In the genomic region with DNA sequence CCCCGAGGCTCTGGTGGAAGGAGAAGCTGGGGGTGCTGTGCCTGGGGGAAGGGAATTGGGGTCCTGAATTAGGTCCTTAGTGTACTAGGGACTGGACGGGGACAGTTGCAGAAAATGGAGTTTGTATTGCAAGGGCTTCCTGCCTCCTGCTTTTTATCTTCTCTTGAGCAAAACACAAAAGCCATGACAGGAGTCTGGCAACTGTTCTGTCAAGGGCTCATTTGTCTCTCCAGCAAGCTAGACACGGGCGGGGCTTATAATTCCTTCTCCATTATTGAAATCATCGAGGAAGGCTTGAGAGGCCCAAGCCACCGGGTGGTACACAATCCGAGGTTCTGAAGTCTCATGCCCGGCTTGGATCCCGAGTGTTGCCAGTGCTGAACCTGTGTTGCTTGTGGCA, we compare ENCODE assay signal across 11 mouse cellular contexts. TPM values are rescaled to one million over a fixed set of nuclear protein-coding genes. Genes with fewer than 3 reads are reported as not detected.
A peak's percentile ranks its signal among the peaks of the same experiment; 100 is the strongest.
DNase-seq lines count a peak whose midpoint lies in the region; ATAC-seq and TF ChIP-seq lines count a peak whose summit lies in the region.
"Had no signal": no experiment of that assay in that cellular context is flagged by ENCODE, and none has a peak within 500 bp of the region (broad histone marks: within the 10 kb centered on the region; RNA-seq: fewer than 3 reads in every experiment).

No protein-coding gene starts in this region.

- H3K9ac ChIP-seq in intestine, embryonic 15.5 days = no peak overlapping the region
- no peak overlapping the region for H3K9ac ChIP-seq in intestine, postnatal 0 days (ENCODE audit: low read depth, low read length)
- H3K9ac ChIP-seq in stomach, embryonic 14.5 days (replicated peaks; ENCODE audit: low read depth, low read length) = no peak overlapping the region
- H3K9ac ChIP-seq in stomach, postnatal 0 days (ENCODE audit: low read length) = no peak overlapping the region
- H3K9ac ChIP-seq in heart, postnatal 0 days (replicated peaks; ENCODE audit: low read depth, low read length) = no peak overlapping the region
- peak overlapping the region; percentile 36; the same call in 1 of the 2 replicates for H3K9ac ChIP-seq in stomach, embryonic 16.5 days (ENCODE audit: low read length)
- H3K9ac ChIP-seq: neural tube, embryonic 13.5 days had no signal

- peaks cover 38% of the 10 kb centered on the region for H3K4me1 ChIP-seq in intestine, embryonic 15.5 days (replicated peaks)
- 0 out of 2 replicates have a peak, but pooled peaks cover 4% of the 10 kb centered on the region for H3K4me1 ChIP-seq in intestine, postnatal 0 days (replicated peaks; ENCODE audit: control insufficient read depth, insufficient read depth, low read length)
- peaks cover 40% of the 10 kb centered on the region for H3K4me1 ChIP-seq in stomach, embryonic 14.5 days (ENCODE audit: control insufficient read depth, insufficient read depth, low read length)
- peaks cover 17% of the 10 kb centered on the region for H3K4me1 ChIP-seq in stomach, postnatal 0 days (replicated peaks; ENCODE audit: control insufficient read depth, insufficient read depth)
- peaks cover 29% of the 10 kb centered on the region for H3K4me1 ChIP-seq in heart, postnatal 0 days (ENCODE audit: control insufficient read depth, insufficient read depth)
- peaks cover 42% of the 10 kb centered on the region for H3K4me1 ChIP-seq in stomach, embryonic 16.5 days (ENCODE audit: control insufficient read depth, insufficient read depth, low read length)

- H3K36me3 ChIP-seq in intestine, embryonic 15.5 days = no peaks in the 10 kb centered on the region
- H3K36me3 ChIP-seq in intestine, postnatal 0 days (ENCODE audit: control insufficient read depth, insufficient read depth) = no peaks in the 10 kb centered on the region
- no peaks in the 10 kb centered on the region for H3K36me3 ChIP-seq in stomach, embryonic 14.5 days (ENCODE audit: control insufficient read depth, insufficient read depth, low read length)
- H3K36me3 ChIP-seq in stomach, postnatal 0 days (ENCODE audit: control insufficient read depth, insufficient read depth, low read length) = no peaks in the 10 kb centered on the region
- H3K36me3 ChIP-seq in heart, postnatal 0 days (replicated peaks; ENCODE audit: control insufficient read depth, insufficient read depth, low read length) = no peaks in the 10 kb centered on the region
- no peaks in the 10 kb centered on the region for H3K36me3 ChIP-seq in stomach, embryonic 16.5 days (ENCODE audit: control insufficient read depth, insufficient read depth, low read length)
- H3K36me3 ChIP-seq: neural tube, embryonic 13.5 days had no signal

- DNase-seq in stomach, postnatal 0 days (ENCODE audit: low spot score) = no peak
- peak; percentile 40 for DNase-seq in heart, postnatal 0 days (ENCODE audit: low spot score)
- DNase-seq in cerebellum, postnatal 14 days = no peak
- DNase-seq: cerebellum, adult 8-10 months; liver had no signal

- TF ChIP-seq EP300 in stomach, postnatal 0 days (optimal IDR thresholded peaks at IDR 0.05) = no peak
- no peak for TF ChIP-seq EP300 in heart, postnatal 0 days (IDR thresholded peaks at IDR 0.05; ENCODE audit: low read depth)

- H3K27ac ChIP-seq in intestine, embryonic 15.5 days = no peak overlapping the region
- no peak overlapping the region for H3K27ac ChIP-seq in intestine, postnatal 0 days (ENCODE audit: low read depth, low read length)
- H3K27ac ChIP-seq in stomach, embryonic 14.5 days (ENCODE audit: low read length) = peak overlapping the region; percentile 13; the same call in 1 of the 2 replicates
- H3K27ac ChIP-seq in stomach, postnatal 0 days (replicated peaks) = no peak overlapping the region
- peak overlapping the region; percentile 54 for H3K27ac ChIP-seq in heart, postnatal 0 days (ENCODE audit: low read depth)
- H3K27ac ChIP-seq in stomach, embryonic 16.5 days (ENCODE audit: low read length) = peak overlapping the region; percentile 68; the same call in 1 of the 2 replicates
- H3K27ac ChIP-seq: neural tube, embryonic 13.5 days had no signal

- H3K4me2 ChIP-seq in intestine, embryonic 15.5 days (replicated peaks) = no peak overlapping the region
- no peak overlapping the region for H3K4me2 ChIP-seq in intestine, postnatal 0 days (replicated peaks; ENCODE audit: low read depth)
- H3K4me2 ChIP-seq in stomach, embryonic 14.5 days (replicated peaks; ENCODE audit: low read depth, low read length) = no peak overlapping the region
- H3K4me2 ChIP-seq in stomach, postnatal 0 days (replicated peaks; ENCODE audit: low read depth) = no peak overlapping the region
- H3K4me2 ChIP-seq in heart, postnatal 0 days (ENCODE audit: low read depth, low read length) = no peak overlapping the region
- H3K4me2 ChIP-seq in stomach, embryonic 16.5 days (ENCODE audit: low read depth, low read length) = no peak overlapping the region
- H3K4me2 ChIP-seq: neural tube, embryonic 13.5 days had no signal

- TF ChIP-seq CTCF in intestine, postnatal 0 days (IDR thresholded peaks at IDR 0.05; ENCODE audit: low read depth) = no peak
- no peak for TF ChIP-seq CTCF in stomach, postnatal 0 days (IDR thresholded peaks at IDR 0.05; ENCODE audit: low read depth)
- TF ChIP-seq CTCF in heart, postnatal 0 days (IDR thresholded peaks at IDR 0.05; ENCODE audit: low read depth) = no peak

- H3K4me3 ChIP-seq in intestine, embryonic 15.5 days (replicated peaks) = no peak overlapping the region
- H3K4me3 ChIP-seq in intestine, postnatal 0 days (ENCODE audit: low read depth, low read length) = no peak overlapping the region
- no peak overlapping the region for H3K4me3 ChIP-seq in stomach, embryonic 14.5 days (ENCODE audit: low read depth, low read length)
- no peak overlapping the region for H3K4me3 ChIP-seq in stomach, postnatal 0 days (ENCODE audit: low read depth, low read length)
- no peak overlapping the region for H3K4me3 ChIP-seq in heart, postnatal 0 days (ENCODE audit: low read depth, low read length)
- H3K4me3 ChIP-seq in stomach, embryonic 16.5 days (replicated peaks; ENCODE audit: low read length) = no peak overlapping the region
- H3K4me3 ChIP-seq: neural tube, embryonic 13.5 days had no signal

- ATAC-seq in intestine, embryonic 15.5 days = 0 out of 2 replicates have a peak, but pooled peaks have one; percentile 5
- ATAC-seq in intestine, postnatal 0 days = no peak
- ATAC-seq in stomach, embryonic 14.5 days (ENCODE audit: insufficient number of reproducible peaks, insufficient read depth, low FRiP score, low read depth) = no peak
- no peak for ATAC-seq in stomach, postnatal 0 days (ENCODE audit: low FRiP score, low TSS enrichment)
- ATAC-seq in heart, postnatal 0 days (ENCODE audit: insufficient read depth, low read depth) = peak; percentile 59; the same call in 1 of the 2 replicates
- peak; percentile 15; the same call in 1 of the 2 replicates for ATAC-seq in stomach, embryonic 16.5 days (ENCODE audit: insufficient read depth, low FRiP score)
- no peak for ATAC-seq in megakaryocyte-erythroid progenitor cell, adult 5-6 weeks (replicated peaks; ENCODE audit: low FRiP score, low TSS enrichment, poor library complexity, severe bottlenecking)

- H3K9me3 ChIP-seq in intestine, embryonic 15.5 days = no peaks in the 10 kb centered on the region
- H3K9me3 ChIP-seq in intestine, postnatal 0 days (ENCODE audit: control insufficient read depth) = no peaks in the 10 kb centered on the region
- no peaks in the 10 kb centered on the region for H3K9me3 ChIP-seq in stomach, embryonic 14.5 days (ENCODE audit: control insufficient read depth, low read depth, low read length)
- no peaks in the 10 kb centered on the region for H3K9me3 ChIP-seq in stomach, postnatal 0 days (ENCODE audit: control insufficient read depth, low read length)
- H3K9me3 ChIP-seq in heart, postnatal 0 days (replicated peaks; ENCODE audit: control insufficient read depth, low read length) = no peaks in the 10 kb centered on the region
- no peaks in the 10 kb centered on the region for H3K9me3 ChIP-seq in stomach, embryonic 16.5 days (replicated peaks; ENCODE audit: control insufficient read depth, low read length)
- H3K9me3 ChIP-seq: neural tube, embryonic 13.5 days had no signal

- WGBS in intestine, embryonic 15.5 days = 40% methylated on average over 9 of the region's 9 CpGs
- WGBS in intestine, postnatal 0 days = 46% methylated on average over 9 of the region's 9 CpGs
- WGBS in stomach, embryonic 14.5 days = 31% methylated on average over 9 of the region's 9 CpGs
- WGBS in stomach, postnatal 0 days = 25% methylated on average over 9 of the region's 9 CpGs
- WGBS in heart, postnatal 0 days = 14% methylated on average over 9 of the region's 9 CpGs
- WGBS in stomach, embryonic 16.5 days = 32% methylated on average over 9 of the region's 9 CpGs

- no peaks in the 10 kb centered on the region for H3K27me3 ChIP-seq in intestine, embryonic 15.5 days (replicated peaks)
- H3K27me3 ChIP-seq in intestine, postnatal 0 days (replicated peaks; ENCODE audit: control insufficient read depth, insufficient read depth, low read length) = no peaks in the 10 kb centered on the region
- H3K27me3 ChIP-seq in stomach, embryonic 14.5 days (ENCODE audit: control insufficient read depth, insufficient read depth, low read length) = no peaks in the 10 kb centered on the region
- no peaks in the 10 kb centered on the region for H3K27me3 ChIP-seq in stomach, postnatal 0 days (ENCODE audit: control insufficient read depth, insufficient read depth, low read length)
- no peaks in the 10 kb centered on the region for H3K27me3 ChIP-seq in heart, postnatal 0 days (ENCODE audit: control insufficient read depth, insufficient read depth, low read length)
- H3K27me3 ChIP-seq in stomach, embryonic 16.5 days (ENCODE audit: control insufficient read depth, insufficient read depth, low read length) = no peaks in the 10 kb centered on the region
- H3K27me3 ChIP-seq: neural tube, embryonic 13.5 days had no signal

RNA-seq across cellular contexts. Expression of gene Hunk, which starts 38.6 kb away (rescaled TPM):
- 6.5 and 6.8 TPM in 2 replicates for polyA plus RNA-seq in intestine, embryonic 15.5 days (2015; fragmentation: Nextera tagmentation; extraction: Ambion mirVana)
- polyA plus RNA-seq in intestine, postnatal 0 days (2015; fragmentation: Nextera tagmentation; extraction: Ambion mirVana) = 1.9 and 2.0 TPM in 2 replicates
- polyA plus RNA-seq in stomach, embryonic 14.5 days (2014; fragmentation: Nextera tagmentation; extraction: Ambion mirVana) = 10.7 and 11.7 TPM in 2 replicates
- polyA plus RNA-seq in stomach, postnatal 0 days (2015; fragmentation: Nextera tagmentation; extraction: Ambion mirVana) = 1.8 and 1.9 TPM in 2 replicates
- 3.3 and 7.7 TPM in 2 replicates for total RNA-seq in heart, postnatal 0 days (2014; rRNA removed; ENCODE audit: low replicate concordance)
- 1.4 and 1.6 TPM in 2 replicates for polyA plus RNA-seq in heart, postnatal 0 days (2015; fragmentation: Nextera tagmentation; extraction: Ambion mirVana)
- polyA plus RNA-seq in stomach, embryonic 16.5 days (2015; fragmentation: Nextera tagmentation; extraction: Ambion mirVana) = 5.6 and 6.0 TPM in 2 replicates
- total RNA-seq in megakaryocyte-erythroid progenitor cell, adult 5-6 weeks (2014; fragmentation: Nextera tagmentation) = not detected in 2 replicates
- not detected in 2 replicates for total RNA-seq in megakaryocyte-erythroid progenitor cell, adult 5-6 weeks (2017)

Comparison
In these comparisons a context has a peak if more than half of its experiments do, and no peak if none do; other contexts are left out.
1. ATAC-seq: peak in intestine, embryonic 15.5 days (single experiment), heart, postnatal 0 days (single experiment) and stomach, embryonic 16.5 days (single experiment); none in intestine, postnatal 0 days (single experiment), stomach, embryonic 14.5 days (single experiment), stomach, postnatal 0 days (single experiment) and megakaryocyte-erythroid progenitor cell, adult 5-6 weeks (single experiment).
2. H3K27ac ChIP-seq: peak in stomach, embryonic 14.5 days (single experiment), heart, postnatal 0 days (single experiment) and stomach, embryonic 16.5 days (single experiment); none in intestine, embryonic 15.5 days (single experiment), intestine, postnatal 0 days (single experiment) and stomach, postnatal 0 days (single experiment).